17 mouse cellular contexts compared by ENCODE assay signal in the genomic region with DNA sequence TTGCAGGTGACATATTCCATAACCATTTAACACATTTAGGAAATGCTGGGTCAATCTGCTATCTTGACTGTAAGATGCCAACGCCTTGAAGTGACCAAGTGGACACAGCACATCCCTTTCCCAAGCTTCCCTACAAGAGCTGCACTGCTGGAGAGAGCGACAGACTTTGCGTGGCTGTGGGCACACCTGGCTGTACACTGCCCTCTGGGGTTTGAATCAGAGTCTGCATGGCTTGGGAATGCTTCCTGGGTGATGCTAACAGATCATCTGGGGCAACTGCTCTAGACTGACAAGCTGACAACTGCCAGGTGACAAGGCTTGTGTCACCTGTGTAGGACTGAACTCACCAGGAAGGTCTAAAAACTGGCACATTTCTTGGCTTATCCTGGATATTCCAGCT.
DNase-seq lines count a peak whose midpoint lies in the region; ATAC-seq and TF ChIP-seq lines count a peak whose summit lies in the region.
"Had no signal": no experiment of that assay in that cellular context is flagged by ENCODE, and none has a peak within 500 bp of the region (broad histone marks: within the 10 kb centered on the region; RNA-seq: fewer than 3 reads in every experiment).

No protein-coding gene starts in this region.

- 74% methylated on average over 3 of the region's 3 CpGs for WGBS in kidney, adult 2 months
- 88% methylated on average over 3 of the region's 3 CpGs for WGBS in kidney, embryonic 15.5 days

- no peak overlapping the region for H3K4me3 ChIP-seq in kidney, adult 2 months (ENCODE audit: insufficient read depth, low read depth, low read length)
- no peak overlapping the region for H3K4me3 ChIP-seq in kidney, embryonic 15.5 days (replicated peaks)
- H3K4me3 ChIP-seq in testis, adult 2 months (ENCODE audit: control insufficient read depth, low read depth, low read length), result no peak overlapping the region
- H3K4me3 ChIP-seq: embryonic facial prominence, embryonic 10.5 days; forebrain, embryonic 10.5 days; intestine, embryonic 15.5 days; midbrain, embryonic 12.5 days; neural tube, embryonic 12.5 days had no signal

- peak; percentile 54 for TF ChIP-seq CTCF in kidney, adult 2 months (conservative IDR thresholded peaks at IDR 0.05; ENCODE audit: insufficient read depth, insufficient read length, low read depth, low read length)
- peak; percentile 26; the same call in 1 of the 2 replicates for TF ChIP-seq CTCF in testis, adult 2 months (IDR thresholded peaks at IDR 0.05; ENCODE audit: control insufficient read depth, insufficient read depth, insufficient replicate concordance, low read depth, low read length)

- H3K4me2 ChIP-seq in kidney, embryonic 15.5 days, result no peak overlapping the region
- H3K4me2 ChIP-seq: intestine, embryonic 15.5 days; midbrain, embryonic 12.5 days; neural tube, embryonic 12.5 days had no signal

- no peak for ATAC-seq in kidney, embryonic 15.5 days (replicated peaks; ENCODE audit: low FRiP score)
- ATAC-seq: intestine, embryonic 15.5 days; Patski had no signal

- H3K27me3 ChIP-seq in kidney, adult 2 months (replicated peaks; ENCODE audit: control insufficient read depth, insufficient read depth, low read length), result no peaks in the 10 kb centered on the region
- no peaks in the 10 kb centered on the region for H3K27me3 ChIP-seq in kidney, embryonic 15.5 days
- no peaks in the 10 kb centered on the region for H3K27me3 ChIP-seq in testis, adult 2 months (ENCODE audit: control insufficient read depth, insufficient read depth, low read length)
- H3K27me3 ChIP-seq: intestine, embryonic 15.5 days; midbrain, embryonic 12.5 days; neural tube, embryonic 12.5 days; Patski had no signal

- DNase-seq in adrenal gland, postnatal 14 days, result peak; percentile 35
- no peak for DNase-seq in adrenal gland, adult 8-10 months
- peak; percentile 22 for DNase-seq in kidney, adult 2 months
- no peak for DNase-seq in testis, postnatal 14 days (ENCODE audit: low spot score)
- peak; percentile 58 for DNase-seq in testis, postnatal 10 days (ENCODE audit: low spot score)
- DNase-seq in thymus, postnatal 36 days, result no peak
- DNase-seq: cerebellum, adult 8-10 months; gastrocnemius, postnatal 25 days; right cerebral cortex, adult 18-20 months had no signal

- no peak overlapping the region for H3K27ac ChIP-seq in kidney, adult 2 months (ENCODE audit: insufficient read depth, low read depth, low read length)
- no peak overlapping the region for H3K27ac ChIP-seq in kidney, embryonic 15.5 days
- H3K27ac ChIP-seq in testis, adult 2 months (ENCODE audit: control insufficient read depth, insufficient read depth, low read depth, low read length), result no peak overlapping the region
- H3K27ac ChIP-seq: embryonic facial prominence, embryonic 10.5 days; forebrain, embryonic 10.5 days; intestine, embryonic 15.5 days; midbrain, embryonic 12.5 days; neural tube, embryonic 12.5 days had no signal

- TF ChIP-seq POLR2A in kidney, adult 2 months (IDR thresholded peaks at IDR 0.05; ENCODE audit: low read depth, low read length), result no peak
- TF ChIP-seq POLR2A in testis, adult 2 months (IDR thresholded peaks at IDR 0.05; ENCODE audit: control insufficient read depth, low read depth, low read length), result no peak

- H3K4me1 ChIP-seq in kidney, adult 2 months (ENCODE audit: control insufficient read depth, insufficient read depth, low read length), result no peaks in the 10 kb centered on the region
- no peaks in the 10 kb centered on the region for H3K4me1 ChIP-seq in kidney, embryonic 15.5 days
- no peaks in the 10 kb centered on the region for H3K4me1 ChIP-seq in testis, adult 2 months (ENCODE audit: control insufficient read depth, insufficient read depth, low read length)
- H3K4me1 ChIP-seq: embryonic facial prominence, embryonic 10.5 days; forebrain, embryonic 10.5 days; intestine, embryonic 15.5 days; midbrain, embryonic 12.5 days; neural tube, embryonic 12.5 days had no signal

- H3K9me3 ChIP-seq in kidney, embryonic 15.5 days (replicated peaks), result no peaks in the 10 kb centered on the region
- H3K9me3 ChIP-seq: embryonic facial prominence, embryonic 10.5 days; forebrain, embryonic 10.5 days; intestine, embryonic 15.5 days; midbrain, embryonic 12.5 days; neural tube, embryonic 12.5 days had no signal

- no peak overlapping the region for H3K9ac ChIP-seq in kidney, embryonic 15.5 days
- H3K9ac ChIP-seq: intestine, embryonic 15.5 days; midbrain, embryonic 12.5 days; neural tube, embryonic 12.5 days had no signal

- H3K36me3 ChIP-seq in kidney, adult 2 months (ENCODE audit: control insufficient read depth, insufficient read depth, low read length), result no peaks in the 10 kb centered on the region
- H3K36me3 ChIP-seq in kidney, embryonic 15.5 days, result peaks cover 26% of the 10 kb centered on the region
- no peaks in the 10 kb centered on the region for H3K36me3 ChIP-seq in testis, adult 2 months (ENCODE audit: control insufficient read depth, insufficient read depth, low read length)
- H3K36me3 ChIP-seq: intestine, embryonic 15.5 days had no signal

Comparison
In these comparisons a context has a peak if more than half of its experiments do, and no peak if none do; other contexts are left out.
1. DNase-seq: peak in adrenal gland, postnatal 14 days (single experiment), kidney, adult 2 months (single experiment) and testis, postnatal 10 days (single experiment); none in adrenal gland, adult 8-10 months (single experiment), testis, postnatal 14 days (single experiment) and thymus, postnatal 36 days (0 of 2).